Mouse (Mus musculus) liver, embryonic 13.5 days (tissue): ENCODE results near the gene Thsd4. TPM values are rescaled to one million over a fixed set of nuclear protein-coding genes. Genes with fewer than 3 reads are reported as not detected.

Source experiments
- ATAC-seq: fragments of 200-750 bp; cut with Nextera tagmentation; 2 replicates; pipeline ENCODE4 v1.8.0; 2017; ENCODE audit warnings: low read depth, mild to moderate bottlenecking, moderate number of reproducible peaks, moderate library complexity
- DNase-seq: peaks from one replicate; pipeline ENCODE4 v3.0.0; 2022
- H3K27ac ChIP-seq: fragments of 300-500 bp; sonication (generic); 2 replicates; pipeline ENCODE4 v1.5.1; 2015; ENCODE audit warnings: moderate library complexity, mild to moderate bottlenecking, inconsistent platforms
- H3K27me3 ChIP-seq: fragments of 300-500 bp; sonication (generic); 2 replicates; pipeline ENCODE4 v1.6.1; 2015; ENCODE audit warnings: mild to moderate bottlenecking, inconsistent platforms
- H3K36me3 ChIP-seq: fragments of 300-500 bp; sonication (generic); 2 replicates; pipeline ENCODE4 v1.6.1; 2015; ENCODE audit warnings: mild to moderate bottlenecking, inconsistent platforms
- H3K4me1 ChIP-seq: fragments of 300-500 bp; sonication (generic); replicated peaks from 2 replicates; pipeline ENCODE4 v1.6.1; 2015; ENCODE audit warnings: inconsistent platforms
- H3K4me2 ChIP-seq: fragments of 300-500 bp; sonication (generic); 2 replicates; pipeline ENCODE4 v1.6.1; 2015; ENCODE audit warnings: inconsistent platforms, mild to moderate bottlenecking, moderate library complexity
- H3K4me3 ChIP-seq: fragments of 300-500 bp; sonication (generic); replicated peaks from 2 replicates; pipeline ENCODE4 v1.5.1; 2015; ENCODE audit warnings: mild to moderate bottlenecking, inconsistent platforms
- H3K9ac ChIP-seq: fragments of 300-500 bp; sonication (generic); 2 replicates; pipeline ENCODE4 v1.6.1; 2015; ENCODE audit warnings: mild to moderate bottlenecking, inconsistent platforms
- H3K9me3 ChIP-seq: fragments of 300-500 bp; sonication (generic); replicated peaks from 2 replicates; pipeline ENCODE4 v1.6.1; 2016; ENCODE audit warnings: inconsistent platforms
- WGBS: fragments of 180-500 bp; shearing (Covaris S2); methylation state at CpG from one replicate; pipeline ENCODE4 v1.1.7; 2015; ENCODE audit not compliant: insufficient replicate concordance; 5-methylcytosine and 5-hydroxymethylcytosine counted together
- polyA plus RNA-seq: library from polyadenylated mRNA; unstranded; fragments of >200 nt; fragmentation: Nextera tagmentation; extraction: Ambion mirVana; gene quantifications from 2 replicates; pipeline ENCODE4 v1.2.1, GENCODE M21; 2015

Gene Thsd4
- polyA plus RNA-seq, 1 experiment from 2014 or later = 1.2 TPM

GRCm38 (mm10) chr9:60373161-60373737 lies 148.6 kb downstream of the Thsd4 start:
- H3K9ac ChIP-seq = no peak overlapping the region
- no peak overlapping the region for H3K4me3 ChIP-seq
- ATAC-seq (no peak), DNase-seq (no peak)
- H3K4me1 ChIP-seq = peaks cover 10% of the 10 kb centered on the region
- no peaks in the 10 kb centered on the region for H3K27me3 ChIP-seq
- WGBS = 72% methylated on average over 4 of the region's 4 CpGs
- no peak overlapping the region for H3K4me2 ChIP-seq
- H3K27ac ChIP-seq = no peak overlapping the region
- H3K36me3 ChIP-seq = no peaks in the 10 kb centered on the region
- no peaks in the 10 kb centered on the region for H3K9me3 ChIP-seq

- Histone ChIP-seq H3K27me3 (0 out of 2 replicates have a peak, but pooled peaks cover 7% of the 10 kb centered on the region), H3K4me1 (peaks cover 30% of the 10 kb centered on the region), H3K4me3 (no peak overlapping the region), H3K36me3 (no peaks in the 10 kb centered on the region), H3K4me2 (peak overlapping the region; percentile 39), H3K9ac (no peak overlapping the region), H3K9me3 (no peaks in the 10 kb centered on the region), H3K27ac (peak overlapping the region; percentile 32; the same call in 1 of the 2 replicates)
- DNase-seq = no peak
- WGBS = 58% methylated on average over 9 of the region's 9 CpGs
- ATAC-seq = no peak
These were observed 153.3 kb downstream of the Thsd4 start for GRCm38 (mm10) chr9:60368516-60368915.

GRCm38 (mm10) chr9:60367617-60368305 lies 154.1 kb downstream of the Thsd4 start:
- Histone ChIP-seq H3K27me3 (0 out of 2 replicates have a peak, but pooled peaks cover 10% of the 10 kb centered on the region), H3K36me3 (no peaks in the 10 kb centered on the region), H3K4me1 (peaks cover 30% of the 10 kb centered on the region), H3K9me3 (no peaks in the 10 kb centered on the region), H3K4me2 (peak overlapping the region; percentile 39), H3K9ac (no peak overlapping the region), H3K4me3 (no peak overlapping the region), H3K27ac (no peak overlapping the region; the same call in 1 of the 2 replicates)
- ATAC-seq (peak; percentile 96), DNase-seq (peak; percentile 44)
- WGBS = 25% methylated on average over 10 of the region's 10 CpGs

GRCm38 (mm10) chr9:60364166-60364781 lies 157.6 kb downstream of the Thsd4 start:
- WGBS = 60% methylated on average over 14 of the region's 14 CpGs
- ATAC-seq (no peak), DNase-seq (no peak)
- no peaks in the 10 kb centered on the region for H3K36me3 ChIP-seq
- no peak overlapping the region for H3K9ac ChIP-seq
- no peak overlapping the region for H3K27ac ChIP-seq
- 0 out of 2 replicates have a peak, but pooled peaks cover 10% of the 10 kb centered on the region for H3K27me3 ChIP-seq
- peaks cover 30% of the 10 kb centered on the region for H3K4me1 ChIP-seq
- no peak overlapping the region for H3K4me2 ChIP-seq
- H3K9me3 ChIP-seq = no peaks in the 10 kb centered on the region
- no peak overlapping the region for H3K4me3 ChIP-seq

GRCm38 (mm10) chr9:60352351-60352750 lies 169.5 kb downstream of the Thsd4 start:
- DNase-seq (no peak), ATAC-seq (no peak)
- Histone ChIP-seq H3K9ac (no peak overlapping the region), H3K4me2 (no peak overlapping the region), H3K27ac (no peak overlapping the region), H3K36me3 (no peaks in the 10 kb centered on the region), H3K4me3 (no peak overlapping the region), H3K9me3 (no peaks in the 10 kb centered on the region), H3K27me3 (no peaks in the 10 kb centered on the region), H3K4me1 (no peaks in the 10 kb centered on the region)
- 51% methylated on average over 4 of the region's 4 CpGs for WGBS

- H3K27ac ChIP-seq = no peak overlapping the region
- 70% methylated on average over 6 of the region's 6 CpGs for WGBS
- ATAC-seq = no peak
These were observed 170.7 kb downstream of the Thsd4 start for GRCm38 (mm10) chr9:60351153-60351552.

GRCm38 (mm10) chr9:60336147-60336546 lies 185.7 kb downstream of the Thsd4 start:
- Histone ChIP-seq H3K4me3 (no peak overlapping the region), H3K27ac (no peak overlapping the region), H3K4me2 (no peak overlapping the region), H3K27me3 (no peaks in the 10 kb centered on the region), H3K36me3 (no peaks in the 10 kb centered on the region), H3K9ac (no peak overlapping the region), H3K4me1 (no peaks in the 10 kb centered on the region), H3K9me3 (no peaks in the 10 kb centered on the region)
- ATAC-seq (no peak), DNase-seq (no peak)
- WGBS = 70% methylated on average over 5 of the region's 5 CpGs

More at GRCm38 (mm10) chr9:60351153-60351552, 170.7 kb downstream of the Thsd4 start:
- Histone ChIP-seq H3K27me3 (no peaks in the 10 kb centered on the region), H3K4me1 (no peaks in the 10 kb centered on the region), H3K4me2 (no peak overlapping the region), H3K36me3 (no peaks in the 10 kb centered on the region), H3K9me3 (no peaks in the 10 kb centered on the region), H3K4me3 (no peak overlapping the region), H3K9ac (no peak overlapping the region)
- no peak for DNase-seq

GRCm38 (mm10) chr9:60335455-60335854 lies 186.4 kb downstream of the Thsd4 start:
- no peak for ATAC-seq
- H3K4me1 ChIP-seq = no peaks in the 10 kb centered on the region
- H3K4me3 ChIP-seq = no peak overlapping the region
- DNase-seq = no peak
- no peaks in the 10 kb centered on the region for H3K36me3 ChIP-seq
- WGBS = 67% methylated on average over 6 of the region's 6 CpGs
- no peaks in the 10 kb centered on the region for H3K9me3 ChIP-seq
- no peaks in the 10 kb centered on the region for H3K27me3 ChIP-seq
- no peak overlapping the region for H3K9ac ChIP-seq
- no peak overlapping the region for H3K27ac ChIP-seq
- H3K4me2 ChIP-seq = no peak overlapping the region

- no peak for ATAC-seq
- Histone ChIP-seq H3K4me2 (no peak overlapping the region), H3K4me1 (no peaks in the 10 kb centered on the region), H3K4me3 (no peak overlapping the region), H3K27me3 (no peaks in the 10 kb centered on the region), H3K27ac (no peak overlapping the region), H3K9ac (no peak overlapping the region), H3K9me3 (no peaks in the 10 kb centered on the region), H3K36me3 (no peaks in the 10 kb centered on the region)
- DNase-seq = no peak
- 57% methylated on average over 4 of the region's 4 CpGs for WGBS
These were observed 191.9 kb downstream of the Thsd4 start for GRCm38 (mm10) chr9:60329911-60330310.

- 81% methylated on average over 2 of the region's 2 CpGs for WGBS
- ATAC-seq (no peak), DNase-seq (no peak)
These were observed 197.1 kb downstream of the Thsd4 start for GRCm38 (mm10) chr9:60324716-60325115.

GRCm38 (mm10) chr9:60323435-60323834 lies 198.4 kb downstream of the Thsd4 start:
- Histone ChIP-seq H3K9ac (no peak overlapping the region), H3K27me3 (no peaks in the 10 kb centered on the region), H3K36me3 (no peaks in the 10 kb centered on the region), H3K9me3 (no peaks in the 10 kb centered on the region), H3K27ac (no peak overlapping the region), H3K4me3 (no peak overlapping the region), H3K4me1 (no peaks in the 10 kb centered on the region), H3K4me2 (no peak overlapping the region)
- no peak for DNase-seq
- 80% methylated on average over 6 of the region's 6 CpGs for WGBS
- ATAC-seq = no peak

More at GRCm38 (mm10) chr9:60324716-60325115, 197.1 kb downstream of the Thsd4 start:
- H3K9me3 ChIP-seq = no peaks in the 10 kb centered on the region
- no peaks in the 10 kb centered on the region for H3K36me3 ChIP-seq
- no peak overlapping the region for H3K4me2 ChIP-seq
- H3K4me1 ChIP-seq = no peaks in the 10 kb centered on the region
- no peak overlapping the region for H3K27ac ChIP-seq
- H3K4me3 ChIP-seq = no peak overlapping the region
- H3K27me3 ChIP-seq = no peaks in the 10 kb centered on the region
- no peak overlapping the region for H3K9ac ChIP-seq
